Mouse (Mus musculus) MEL-GATA-1-ER (cell line): ENCODE results near the gene Zfp748.

Source experiments
- DNase-seq: peaks from one replicate; pipeline ENCODE4 v3.0.0-alpha.2; 2012; ENCODE audit warnings: low read depth; ENCODE audit errors: extremely low read depth

The Zfp748 gene

GRCm38 (mm10) chr13:67553730-67554129 lies at the start of gene Zfp748:
TSS of gene Zfp748 (minus strand) at chr13:67553830.
- no peak for DNase-seq

- DNase-seq = no peak
Measured at GRCm38 (mm10) chr13:67572591-67573189, 19.1 kb upstream of the Zfp748 start.

GRCm38 (mm10) chr13:67552505-67553346 lies 904 bp downstream of the Zfp748 start:
- peak; percentile 86 for DNase-seq

DNA sequence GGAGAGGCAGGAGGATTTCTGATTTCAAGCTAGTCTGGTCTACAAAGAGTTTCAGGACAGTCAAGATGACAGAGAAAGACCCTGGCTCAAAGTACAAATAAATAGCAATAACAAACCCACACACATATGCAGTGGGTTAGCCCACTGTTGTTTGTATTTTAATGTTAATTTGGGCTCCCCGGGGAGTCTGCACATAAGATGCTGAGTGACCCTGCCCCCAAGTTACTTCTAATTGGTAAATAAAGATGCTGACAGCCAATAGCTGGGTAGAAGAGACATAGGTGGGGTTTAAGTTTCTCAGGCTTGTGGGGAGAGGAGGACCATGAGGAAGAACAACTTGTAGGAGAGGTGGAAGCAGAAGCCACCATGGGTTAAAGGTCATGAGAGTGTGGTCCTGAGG lies 7.7 kb downstream of the Zfp748 start:
- DNase-seq = no peak

DNA sequence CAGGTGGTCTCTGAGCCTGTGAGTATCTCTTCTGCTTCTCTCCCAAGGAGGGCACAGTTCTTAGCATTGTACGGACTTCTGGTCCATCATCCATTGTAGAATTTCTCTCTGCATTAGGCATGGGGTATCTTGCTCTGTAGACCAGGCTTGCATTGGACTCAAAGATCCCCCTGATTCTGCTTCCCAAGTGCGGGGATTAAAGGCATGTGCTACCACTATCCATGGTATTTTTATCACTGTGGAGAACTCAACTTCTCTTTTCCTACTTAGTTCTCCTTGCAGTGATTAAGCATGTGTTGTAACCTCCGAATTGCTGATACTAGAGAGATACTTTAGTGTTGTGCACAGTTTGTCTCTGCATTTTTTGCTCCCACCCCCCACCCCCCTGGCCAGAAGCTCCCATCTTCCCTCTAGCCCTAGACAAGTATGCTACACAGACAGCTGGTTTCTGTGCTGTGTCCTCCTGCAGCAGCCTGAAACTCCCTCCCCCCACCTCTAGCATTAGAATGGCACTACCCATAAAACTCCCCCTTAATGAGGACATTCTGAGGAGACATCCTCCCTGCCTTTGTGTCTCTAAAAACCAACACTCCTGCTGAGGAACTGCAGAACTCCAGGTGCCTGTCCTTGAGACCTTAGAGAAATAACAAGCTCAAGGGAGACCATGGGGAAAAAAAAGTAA lies 26.4 kb downstream of the Zfp748 start:
- peak; percentile 47 for DNase-seq

- peak; percentile 97 for DNase-seq
Measured at GRCm38 (mm10) chr13:67525753-67526410, 27.7 kb downstream of the Zfp748 start, which contains the start of the genes Gm26965 and Zfp87. TSS of gene Gm26965 (minus strand) at chr13:67526151. TSS of gene Zfp87 (minus strand) at chr13:67526177.

DNA sequence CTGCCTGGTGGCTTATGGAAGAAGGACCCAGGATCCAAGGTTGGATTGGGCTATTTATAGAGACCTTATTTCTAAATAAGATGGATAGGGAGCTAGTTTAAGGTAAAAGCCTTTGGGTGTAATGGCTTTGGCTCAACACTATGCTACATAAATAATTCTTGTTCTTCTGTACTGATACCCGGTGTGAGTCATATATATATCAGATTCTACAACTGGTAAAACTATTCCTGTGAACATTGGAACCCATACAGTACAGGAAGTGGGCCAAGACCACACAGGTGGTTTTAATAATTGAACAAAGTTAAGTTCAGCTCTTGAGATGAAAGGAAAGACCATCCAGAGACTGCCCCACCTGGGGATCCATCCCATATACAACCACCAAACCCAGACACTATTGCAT lies 52.7 kb downstream of the Zfp748 start:
- no peak for DNase-seq

DNA sequence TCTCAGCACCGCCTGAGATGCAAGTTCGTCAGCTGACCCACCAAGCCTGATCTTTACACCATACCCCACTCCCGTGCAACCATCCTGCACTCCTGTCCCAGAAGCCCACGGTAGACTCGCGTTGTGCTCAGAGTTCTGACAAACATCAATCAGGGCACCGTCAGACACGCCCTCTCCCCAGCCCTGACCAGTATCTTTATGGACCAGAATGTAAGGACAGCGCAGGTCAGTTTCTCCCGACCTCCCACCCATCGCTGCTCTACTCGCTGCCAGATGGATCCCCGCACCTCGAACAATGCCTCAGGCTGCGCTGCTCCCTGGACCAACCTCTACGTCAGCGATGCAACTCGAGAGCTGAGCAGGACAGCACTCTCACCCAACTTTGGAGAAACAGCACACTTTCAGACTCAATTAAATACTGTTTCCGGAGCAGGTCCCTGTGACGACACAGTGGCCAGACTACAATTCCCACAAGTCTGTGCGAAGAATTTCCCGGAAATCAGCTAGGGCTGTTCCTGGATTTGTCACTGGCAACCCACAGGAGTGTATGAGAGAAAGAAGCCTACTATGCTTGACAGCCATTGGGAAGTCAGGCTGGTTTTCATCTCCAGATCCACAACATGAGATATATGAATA lies 53.4 kb downstream of the Zfp748 start, which contains the start of gene Zfp58:
TSS of gene Zfp58 (minus strand) at position 472 of the 636 bp plus-strand sequence.
- peak; percentile 89 for DNase-seq

- DNase-seq = no peak
Measured at GRCm38 (mm10) chr13:67495631-67496030, 58.0 kb downstream of the Zfp748 start.
